Mouse (Mus musculus) erythroblast, adult 5-6 weeks (primary cell): Measurements from ENCODE around the gene Myo18b. TPM values are rescaled to one million over a fixed set of nuclear protein-coding genes. Genes with fewer than 3 reads are reported as not detected.

Experiments used
- ATAC-seq: replicated peaks from 2 replicates; pipeline ENCODE4 v1.8.0; 2016; ENCODE audit warnings: moderate number of reproducible peaks, mild to moderate bottlenecking, moderate TSS enrichment, inconsistent platforms; ENCODE audit not compliant: poor library complexity, low FRiP score, severe bottlenecking
- total RNA-seq, 2 experiments: library from RNA; stranded (forward) in 1 of 2; stranded (reverse) in 1 of 2; fragments of 150-400 nt in 1 of 2; fragments of 200-764, 138-1000 nt in 1 of 2; gene quantifications; 2 replicates each; pipeline versions ENCODE4 v1.2.3 to v1.2.4; 2015 to 2017; ENCODE audit warnings: low replicate concordance in 2 of 2

Gene Myo18b
- total RNA-seq, 2 experiments from 2014 or later, result 0.34 to 0.38 TPM

DNA sequence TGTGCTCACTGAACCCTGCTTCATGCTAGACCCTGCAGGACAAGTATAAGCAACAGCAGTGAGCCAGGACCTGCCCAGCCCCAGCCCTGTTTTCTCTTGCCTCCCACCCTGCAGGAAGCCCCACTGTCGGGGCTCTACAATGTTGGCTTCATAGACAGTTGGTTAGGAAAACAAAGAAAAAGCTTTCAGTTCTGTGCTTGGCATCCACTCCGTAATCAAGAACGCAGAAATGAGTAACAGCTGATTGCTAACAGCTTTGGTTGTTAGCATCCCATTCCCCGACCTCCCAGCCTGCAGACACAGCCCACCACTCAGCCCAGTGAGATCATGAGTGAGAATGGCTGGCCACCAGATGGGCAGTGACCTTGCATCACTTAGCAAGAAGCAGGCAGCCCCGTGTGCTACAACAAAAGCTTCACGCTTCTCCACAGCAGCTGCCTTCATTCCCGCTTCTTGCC is 200.9 kb downstream of the Myo18b start:
- no peak for ATAC-seq

DNA sequence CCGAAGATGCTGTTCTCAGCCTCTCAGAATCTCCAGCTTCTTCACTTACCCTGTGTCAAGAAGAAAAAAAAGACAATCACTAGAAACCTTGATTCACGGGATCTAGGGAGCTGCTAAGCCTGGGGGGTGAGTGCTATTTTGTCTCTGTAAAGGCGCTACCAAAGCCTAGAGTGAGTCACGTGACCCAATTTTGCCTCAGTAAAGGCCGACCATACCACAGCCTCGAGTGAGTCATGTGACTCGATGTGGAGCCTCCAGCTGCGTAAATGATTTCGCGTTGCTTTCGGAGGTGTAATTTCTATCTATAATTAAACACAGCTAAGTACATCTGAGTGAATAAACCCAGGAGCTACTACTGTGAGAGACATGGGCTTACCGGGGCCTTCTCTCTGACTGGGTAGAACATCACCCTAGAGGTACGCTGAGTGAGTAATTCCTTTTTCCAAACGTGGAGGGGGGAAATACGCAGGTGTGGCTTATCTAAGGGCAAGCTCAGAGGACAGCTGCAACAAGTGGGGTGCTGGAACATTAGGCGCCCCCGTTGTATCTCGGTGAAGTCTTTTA is 202.8 kb downstream of the Myo18b start:
- no peak for ATAC-seq

DNA sequence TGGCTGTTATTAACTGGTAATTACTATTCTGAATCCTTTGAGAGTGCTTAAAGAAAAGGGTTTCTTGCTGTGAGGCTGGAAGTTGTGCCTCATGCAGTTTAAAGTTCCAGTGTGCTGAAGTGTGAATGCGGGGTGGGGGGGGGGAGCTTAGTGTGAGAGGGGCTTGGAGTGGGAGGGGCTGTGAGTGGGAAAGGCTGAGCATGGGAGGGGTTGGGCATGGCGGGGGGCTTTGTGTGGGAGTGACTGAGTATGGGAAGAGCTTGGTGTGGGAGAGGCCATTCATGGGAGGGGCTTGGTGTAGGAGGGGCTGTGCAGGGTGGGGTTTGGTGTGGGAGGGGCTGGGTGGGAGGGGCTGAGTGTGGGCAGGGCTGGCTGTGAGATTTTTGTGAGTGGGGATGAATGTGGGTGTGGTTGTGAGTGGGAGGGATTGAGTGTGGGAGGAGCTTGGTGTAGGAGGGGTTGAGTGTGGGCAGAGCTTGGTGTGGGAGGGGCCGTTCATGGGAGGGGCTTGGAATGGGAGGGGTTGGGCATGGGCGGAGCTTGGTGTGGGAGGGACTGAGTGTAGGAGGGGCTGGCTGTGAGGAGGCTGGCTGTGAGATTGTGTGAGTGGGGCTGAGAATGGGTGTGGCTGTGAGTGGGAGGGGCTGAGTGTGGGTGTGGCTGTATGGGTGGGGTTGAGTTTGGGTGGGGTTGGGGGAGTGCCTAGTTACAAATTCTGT is 208.9 kb downstream of the Myo18b start:
- ATAC-seq, result no peak

DNA sequence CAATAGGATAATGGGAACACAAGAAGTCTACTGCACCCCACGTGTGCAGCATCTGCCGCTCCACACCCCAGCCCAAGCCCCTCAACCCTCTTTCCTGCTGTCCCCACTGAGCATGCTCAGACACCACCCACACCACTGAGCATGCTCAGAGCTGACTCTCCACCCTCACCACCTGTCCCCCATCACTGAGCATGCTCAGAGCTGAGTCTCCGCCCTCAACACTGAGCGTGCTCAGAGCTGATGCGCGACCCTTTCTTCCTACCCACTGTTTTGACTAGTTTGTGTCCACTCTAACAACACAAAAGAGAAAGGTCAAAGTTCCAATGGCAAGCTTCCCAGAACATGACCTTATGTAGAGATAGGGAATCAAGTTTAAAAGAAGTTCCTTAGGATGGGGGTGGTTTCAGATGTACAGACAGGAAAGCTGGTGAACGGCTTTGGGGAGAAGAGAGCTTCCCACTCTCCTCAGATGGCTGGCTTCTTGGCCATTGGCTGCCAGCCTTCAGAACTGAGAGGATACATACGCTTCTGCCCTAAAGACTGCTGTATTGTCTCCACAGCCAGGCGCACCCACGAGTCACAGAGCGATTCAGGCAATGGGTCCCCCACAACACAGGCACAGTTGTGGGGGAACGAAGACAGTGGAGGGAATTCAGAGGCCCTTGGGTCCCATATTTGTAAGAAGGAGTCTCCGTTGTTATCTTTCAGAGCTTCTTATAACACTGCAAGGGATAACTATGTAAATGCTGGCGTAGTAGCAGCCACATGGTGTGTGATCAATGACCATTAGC is 209.7 kb downstream of the Myo18b start:
- ATAC-seq, result no peak

DNA sequence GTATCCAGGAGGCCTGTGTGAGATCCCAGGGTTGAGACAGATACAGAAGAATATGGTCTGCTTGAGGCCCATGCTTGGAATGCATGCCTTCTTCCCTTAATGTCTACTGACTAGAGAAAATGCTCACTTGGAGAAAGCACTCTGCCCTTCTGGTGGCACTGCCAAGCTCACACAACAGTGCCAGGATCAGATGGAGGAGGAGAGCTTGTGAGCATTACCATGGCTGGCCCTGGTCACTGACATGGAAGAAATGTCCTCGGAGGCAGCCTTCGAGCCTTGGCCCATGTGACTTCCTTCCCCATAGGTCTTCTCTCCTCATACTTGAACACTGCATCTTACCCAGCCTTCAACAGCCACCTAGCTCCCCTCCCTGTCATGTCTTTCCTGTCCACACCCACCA is 216.9 kb downstream of the Myo18b start:
- ATAC-seq, result no peak

DNA sequence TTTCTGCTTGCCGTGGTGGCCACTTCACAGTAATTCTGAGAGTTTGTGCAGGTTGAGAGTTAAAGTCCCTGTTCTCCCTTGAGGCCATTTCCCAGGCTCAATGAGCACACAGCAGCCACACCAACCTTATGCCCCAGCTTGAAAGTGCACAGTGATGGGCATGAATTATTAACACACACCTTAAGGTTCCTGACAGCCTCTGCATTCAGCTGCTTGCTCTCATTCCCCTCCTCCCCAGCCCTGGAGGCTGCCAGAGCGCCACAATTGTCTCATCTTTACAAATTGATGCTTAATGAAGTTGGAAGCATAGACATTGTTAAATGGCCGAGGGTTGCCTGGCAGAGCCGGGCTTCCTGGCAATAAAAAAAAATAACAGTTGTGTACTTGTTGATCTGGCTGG is 218.0 kb downstream of the Myo18b start:
- ATAC-seq, result no peak

DNA sequence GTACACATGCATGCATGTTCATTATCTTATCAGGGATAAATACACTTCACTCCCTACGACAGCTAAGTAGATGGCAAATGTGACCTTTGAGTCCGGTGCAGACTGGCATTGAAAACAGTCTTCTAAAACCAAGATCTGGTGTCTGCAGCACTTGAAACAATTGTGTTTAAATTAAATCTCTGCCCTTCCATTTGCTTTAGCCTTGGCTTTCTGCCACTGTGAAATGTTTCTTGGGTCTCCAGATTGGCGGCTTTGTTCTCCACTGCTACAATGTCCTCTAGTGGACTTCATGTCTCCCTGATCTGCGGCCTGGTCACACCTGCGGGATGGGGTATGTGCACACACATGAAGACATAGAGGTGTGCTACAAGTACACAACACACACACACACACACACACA is 221.4 kb downstream of the Myo18b start:
- no peak for ATAC-seq

DNA sequence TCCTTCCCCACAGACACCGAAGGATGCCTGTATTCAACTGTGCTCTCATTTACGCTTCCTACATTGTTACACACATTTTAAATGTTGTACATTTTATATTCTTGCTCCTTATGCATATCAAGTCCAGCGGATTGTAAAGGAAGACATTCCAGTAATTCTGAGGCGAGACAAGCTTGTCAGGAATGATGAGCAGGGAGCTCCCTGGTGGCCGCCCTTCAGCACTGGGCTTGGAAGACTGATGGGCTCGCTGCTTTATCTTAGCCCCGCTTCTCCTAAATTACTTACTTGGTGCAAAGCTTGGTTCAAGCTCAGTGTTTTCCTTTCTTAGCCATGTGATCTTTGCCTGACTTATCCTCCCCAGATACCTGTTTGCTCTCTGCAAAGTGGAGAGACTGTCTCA is 223.7 kb downstream of the Myo18b start:
- ATAC-seq, result no peak

DNA sequence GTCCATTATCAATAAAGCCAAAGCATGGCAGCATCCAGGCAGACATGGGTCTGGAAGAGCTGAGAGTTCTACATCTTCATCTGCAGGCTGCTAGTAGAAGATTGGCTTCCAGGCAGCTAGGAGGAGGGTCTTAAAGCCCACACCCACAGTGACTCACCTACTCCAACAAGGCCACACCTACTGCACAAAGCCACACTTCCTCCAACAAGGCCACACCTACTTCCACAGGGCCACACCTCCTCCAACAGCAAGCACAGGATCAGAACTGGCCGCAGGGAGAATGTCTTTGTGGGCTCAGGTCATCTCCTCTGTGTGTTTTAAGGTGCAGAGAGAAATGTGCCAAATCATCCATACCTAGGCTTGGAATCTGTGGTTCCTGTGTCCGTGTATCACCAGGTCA is 224.2 kb downstream of the Myo18b start:
- no peak for ATAC-seq

DNA sequence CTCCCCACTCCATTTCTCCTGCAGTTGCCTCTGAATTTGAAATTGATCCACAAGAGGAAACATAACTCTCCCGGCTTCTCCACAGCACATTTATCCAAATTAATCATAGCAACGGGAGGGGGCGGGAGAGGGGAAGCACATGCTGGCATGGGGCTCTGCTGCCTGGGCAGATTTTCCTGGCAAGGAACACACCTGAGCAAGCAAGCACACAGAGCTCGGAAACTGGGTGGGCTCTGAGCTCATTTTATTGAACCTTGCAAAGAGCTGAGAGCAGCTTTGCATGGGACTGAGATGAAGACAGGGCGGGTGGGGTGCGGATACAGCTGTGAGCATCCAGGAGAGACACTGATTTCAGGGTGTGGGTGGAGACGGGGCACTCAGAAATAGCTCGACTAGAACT is 229.0 kb downstream of the Myo18b start:
- no peak for ATAC-seq

DNA sequence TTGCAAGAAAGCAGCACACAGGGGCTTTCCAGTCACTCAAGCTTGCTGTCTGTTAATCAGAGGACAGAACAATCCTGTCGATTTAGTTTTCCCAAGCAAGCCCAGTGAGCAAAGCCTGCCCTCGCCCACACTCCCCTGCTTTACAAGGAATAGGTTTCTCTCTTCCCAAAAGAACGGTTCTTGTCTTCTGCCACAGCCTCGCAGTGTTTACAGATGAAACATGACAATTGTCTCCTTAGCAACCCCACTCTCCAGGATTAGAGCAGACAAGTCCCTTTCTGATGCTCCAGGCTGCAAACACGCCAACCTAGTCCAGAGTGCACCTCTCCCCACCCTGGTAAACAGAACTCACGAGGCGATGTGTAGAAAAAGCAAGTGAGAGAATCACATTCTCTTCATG is 230.5 kb downstream of the Myo18b start:
- no peak for ATAC-seq

DNA sequence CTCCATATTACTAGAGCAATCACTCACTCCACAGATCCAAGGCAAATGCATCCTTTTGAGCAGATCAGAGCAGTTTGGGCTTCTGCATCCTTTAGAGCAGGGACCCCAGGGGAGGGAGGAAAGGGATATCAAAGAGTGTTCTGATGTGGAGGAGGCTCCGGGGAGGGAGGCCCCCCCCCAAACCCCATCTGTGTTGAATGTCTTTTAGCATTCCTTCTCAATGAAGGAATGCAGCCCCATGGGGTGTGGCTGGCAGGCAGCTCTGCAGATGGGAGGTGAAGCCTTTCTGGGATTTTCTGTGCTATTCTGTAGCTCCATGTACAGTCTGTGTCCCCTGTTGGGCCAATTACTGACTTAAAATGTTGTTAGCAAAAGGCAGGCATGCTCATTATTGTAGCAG is 232.5 kb downstream of the Myo18b start:
- ATAC-seq, result no peak

DNA sequence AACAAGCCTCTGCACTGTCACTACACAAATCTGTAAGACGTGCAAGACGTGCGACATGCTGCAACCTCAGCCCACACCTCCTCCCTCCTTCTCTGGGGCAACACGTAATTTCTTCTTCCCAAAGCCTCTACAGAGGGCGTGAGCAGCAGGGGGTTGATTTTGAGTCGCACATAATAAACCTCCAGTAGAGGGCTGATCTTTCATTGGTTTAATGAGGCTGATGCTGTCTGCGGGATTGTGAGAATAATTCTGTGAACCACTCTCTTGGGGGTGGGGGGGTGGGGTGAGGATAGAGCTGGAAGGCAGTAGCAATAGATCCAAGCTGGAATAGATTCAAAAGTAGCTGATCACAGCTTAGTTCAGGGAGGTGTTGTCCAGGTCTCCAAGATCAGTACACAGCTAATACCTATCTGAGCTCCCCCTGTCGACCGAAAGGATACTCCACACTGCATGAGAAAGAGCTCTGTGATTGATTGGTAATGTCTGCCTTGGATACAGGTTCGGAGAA is 235.2 kb downstream of the Myo18b start:
- no peak for ATAC-seq

DNA sequence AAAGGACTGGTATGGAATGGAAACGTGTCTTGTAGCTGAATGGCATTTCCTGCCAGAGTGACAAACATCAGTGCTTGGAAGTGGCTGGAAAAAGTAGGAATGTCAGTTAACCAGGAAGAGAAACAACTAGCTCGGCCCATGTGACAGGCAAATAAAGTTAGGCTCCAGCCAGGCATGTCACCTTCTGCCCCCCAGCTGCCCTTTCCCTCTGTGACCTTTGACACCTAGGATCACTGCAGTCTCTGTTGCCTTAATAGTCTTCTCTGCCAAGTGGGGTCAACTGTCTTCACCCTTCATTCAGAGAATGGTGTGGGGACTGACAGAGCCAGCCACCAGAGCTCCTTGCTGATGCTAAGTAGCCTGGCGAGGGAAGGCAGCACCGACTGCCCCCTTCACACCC is 236.9 kb downstream of the Myo18b start:
- no peak for ATAC-seq

DNA sequence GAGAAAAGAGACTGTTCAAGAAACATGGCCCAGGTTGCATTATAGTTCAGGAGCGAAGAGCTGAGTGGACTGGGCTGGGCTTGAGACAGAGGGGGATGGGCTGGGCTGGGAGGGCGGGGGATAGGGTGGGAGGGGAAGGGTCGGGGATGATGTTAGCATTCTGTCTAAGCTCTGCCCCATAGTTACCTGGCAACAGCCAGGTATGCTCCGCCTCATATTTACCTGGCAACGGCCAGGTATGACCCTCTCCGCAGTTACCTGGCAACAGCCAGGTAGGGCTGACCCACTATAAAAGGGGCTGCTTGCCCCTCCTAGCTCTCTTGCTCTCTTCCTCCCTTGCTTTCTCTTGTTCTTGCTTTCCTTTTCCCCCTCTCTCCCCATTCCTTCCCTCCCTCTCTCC is 239.4 kb downstream of the Myo18b start:
- no peak for ATAC-seq

DNA sequence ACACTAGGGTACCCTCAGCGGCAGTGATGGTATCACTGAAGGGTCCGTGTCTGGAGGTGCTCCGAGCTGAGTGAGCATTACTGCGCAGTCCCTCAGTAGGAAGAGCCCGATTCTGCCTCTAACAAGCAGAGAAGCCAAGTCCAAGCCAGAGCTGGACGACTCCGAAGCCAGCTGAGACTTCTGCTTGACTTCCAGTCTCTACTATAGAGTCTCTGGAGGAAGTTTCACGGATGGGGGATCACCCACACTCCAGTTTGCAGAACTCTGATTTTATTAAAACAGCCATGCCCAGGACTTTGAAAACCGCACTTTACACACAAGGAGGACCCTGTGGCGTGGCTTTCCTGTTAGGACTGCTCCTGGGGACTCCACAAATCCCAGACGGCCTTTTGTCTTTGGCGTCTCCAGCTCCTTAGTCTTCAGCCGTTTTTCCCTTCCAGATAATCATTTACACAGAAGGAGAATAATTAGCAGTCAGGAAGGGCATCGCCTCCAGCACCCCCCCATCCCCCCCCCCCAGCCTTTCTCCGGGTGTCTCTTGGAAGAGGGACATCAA is 240.1 kb downstream of the Myo18b start:
- ATAC-seq, result no peak

DNA sequence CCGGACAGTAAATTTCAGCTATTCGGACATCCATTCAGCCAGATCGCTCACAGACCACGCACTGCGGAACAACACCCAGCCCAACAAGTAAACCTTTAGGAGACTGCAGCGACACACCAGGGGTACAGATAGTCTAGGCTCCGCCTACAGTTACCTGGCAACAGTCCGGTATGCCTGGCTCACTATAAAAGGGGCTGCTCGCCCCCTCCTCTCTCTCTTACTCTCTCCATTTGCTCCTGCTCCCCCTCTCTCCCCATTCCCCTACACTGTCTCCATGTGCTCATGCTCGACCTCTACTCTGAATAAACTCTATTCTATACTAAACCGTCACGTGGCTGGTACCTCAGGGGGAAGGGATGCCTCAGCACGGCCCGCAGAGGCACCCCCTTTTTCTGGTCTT is 240.6 kb downstream of the Myo18b start:
- no peak for ATAC-seq

DNA sequence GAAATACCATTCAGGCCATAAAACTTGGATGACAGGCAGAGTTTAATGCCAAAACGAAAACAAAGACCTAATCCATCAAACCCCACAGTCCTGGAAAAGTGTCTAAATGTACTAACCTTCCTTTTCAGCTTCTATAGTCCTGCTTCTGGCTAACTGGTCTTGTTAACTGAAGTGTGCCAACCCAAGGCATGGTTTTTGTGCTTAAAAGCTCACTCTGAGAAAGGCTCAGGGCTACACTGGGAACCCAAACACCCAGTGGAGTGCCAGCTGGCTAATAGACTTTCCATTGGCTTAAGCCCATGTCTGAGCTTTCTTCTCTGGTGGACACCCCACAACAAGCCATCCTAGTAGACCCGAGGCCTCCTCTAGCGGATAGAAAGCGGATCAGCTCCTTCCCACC is 244.1 kb downstream of the Myo18b start:
- no peak for ATAC-seq

DNA sequence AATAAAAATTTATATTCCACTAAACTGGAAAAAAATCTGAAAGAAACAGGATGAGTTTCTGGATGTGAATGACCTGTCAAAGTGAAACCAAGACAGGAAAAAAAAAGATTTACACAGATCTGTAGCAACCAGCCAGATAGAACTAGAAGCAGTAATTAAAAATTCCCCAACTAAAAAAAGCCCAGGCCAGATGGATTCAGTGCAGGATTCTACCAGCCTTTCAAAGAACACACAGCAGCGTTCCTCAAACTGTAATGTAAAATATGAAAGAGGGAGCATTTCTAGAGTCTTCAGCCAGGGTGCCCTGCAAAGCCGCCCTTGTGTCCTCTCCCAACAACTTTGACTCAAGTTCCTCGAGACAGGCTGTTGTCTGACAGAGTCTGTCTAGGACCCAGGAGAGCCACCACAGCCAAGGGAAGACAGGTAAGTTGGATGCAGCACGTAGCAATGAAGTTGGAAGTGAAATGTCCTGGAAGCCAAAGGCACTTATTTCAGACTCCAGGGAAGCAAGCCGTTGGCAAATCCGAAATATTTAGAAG is 246.9 kb downstream of the Myo18b start:
- ATAC-seq, result no peak

DNA sequence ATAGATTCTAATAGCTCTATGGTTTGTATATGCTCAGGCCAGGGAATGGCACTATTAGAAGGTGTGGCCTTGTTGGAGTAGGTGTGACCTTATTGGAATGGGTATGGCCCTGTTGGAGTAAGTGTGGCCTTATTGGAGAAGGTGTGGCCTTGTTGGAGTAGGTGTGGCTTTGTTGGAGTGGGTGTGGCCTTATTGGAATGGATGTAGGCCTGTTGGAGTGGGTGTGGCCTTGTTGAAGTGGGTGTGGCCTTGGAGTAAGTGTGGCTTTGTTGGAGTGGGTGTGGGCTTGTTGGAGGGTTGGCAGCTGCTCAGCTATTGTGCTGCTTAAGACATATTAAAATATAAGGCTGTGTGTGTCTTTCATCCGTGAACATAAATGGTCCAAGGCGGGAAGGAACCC is 249.3 kb downstream of the Myo18b start:
- no peak for ATAC-seq
